Mouse (Mus musculus) myocyte (in vitro differentiated cells): Measurements from ENCODE around the gene Dusp19.

Experiments
- E2F4 ChIP-seq: IDR thresholded peaks from one replicate; pipeline ENCODE4 v1.6.1; 2011; ENCODE audit warnings: mild to moderate bottlenecking, control low read depth, moderate library complexity; ENCODE audit not compliant: insufficient read depth
- MAX ChIP-seq: IDR thresholded peaks from one replicate; pipeline ENCODE4 v1.6.1; 2011; ENCODE audit warnings: low read depth, mild to moderate bottlenecking, control low read depth
- MYOG ChIP-seq, 3 experiments: IDR thresholded peaks; one replicate each; pipeline ENCODE4 v1.6.1; 2011; ENCODE audit warnings: control low read depth in 2 of 3, low read depth in 2 of 3, mild to moderate bottlenecking in 2 of 3; ENCODE audit not compliant: insufficient read length in 2 of 3, control insufficient read depth in 1 of 3, insufficient read depth in 1 of 3
- POLR2A ChIP-seq: IDR thresholded peaks from one replicate; pipeline ENCODE4 v1.6.1; 2011; ENCODE audit warnings: low read depth, mild to moderate bottlenecking, control low read depth, moderate library complexity; ENCODE audit not compliant: insufficient read length
- POLR2AphosphoS2 ChIP-seq: IDR thresholded peaks from one replicate; pipeline ENCODE4 v1.6.1; 2011; ENCODE audit warnings: low read depth, control low read depth; ENCODE audit not compliant: insufficient read length
- REST ChIP-seq: IDR thresholded peaks from one replicate; pipeline ENCODE4 v1.6.1; 2011; ENCODE audit warnings: mild to moderate bottlenecking, control low read depth, moderate library complexity; ENCODE audit not compliant: insufficient read depth, insufficient read length
- SRF ChIP-seq: IDR thresholded peaks from one replicate; pipeline ENCODE4 v1.6.1; 2011; ENCODE audit warnings: low read depth; ENCODE audit not compliant: control insufficient read depth, insufficient read length
- TCF12 ChIP-seq: IDR thresholded peaks from one replicate; pipeline ENCODE4 v1.6.1; 2011; ENCODE audit warnings: mild to moderate bottlenecking, control low read depth; ENCODE audit not compliant: poor library complexity, insufficient read depth, severe bottlenecking
- USF1 ChIP-seq: IDR thresholded peaks from one replicate; pipeline ENCODE4 v1.6.1; 2011; ENCODE audit warnings: low read depth, mild to moderate bottlenecking, control low read depth, moderate library complexity

DNA sequence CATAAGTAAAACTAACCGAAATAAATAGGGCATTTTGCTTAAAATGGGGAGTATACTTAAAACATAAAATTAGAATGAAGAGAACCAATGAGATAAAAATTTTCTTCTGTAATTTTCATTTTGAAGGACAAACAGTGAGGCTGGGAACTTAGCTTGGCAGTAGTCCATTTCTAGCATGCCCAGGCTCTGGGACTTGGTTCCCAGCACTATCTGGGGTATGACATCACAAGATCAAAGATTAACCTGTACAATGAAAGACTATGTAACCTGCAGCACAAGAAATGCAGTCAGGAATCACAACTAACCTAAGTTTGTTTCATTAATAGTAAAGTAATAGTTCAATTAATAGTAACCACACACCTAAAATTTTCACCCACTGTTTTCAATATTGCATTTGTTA, 39.6 kb upstream of the Dusp19 start:
- TF ChIP-seq POLR2AphosphoS2: no peak
- TF ChIP-seq USF1: no peak
- TF ChIP-seq MAX: no peak
- no peak for TF ChIP-seq POLR2A
- no peak for TF ChIP-seq E2F4
- no peak for TF ChIP-seq REST
- TF ChIP-seq MYOG (IDR thresholded peaks at IDR 0.05; ENCODE audit: control insufficient read depth in 1 of 3, insufficient read depth in 1 of 3, insufficient read length in 2 of 3, low read depth in 2 of 3): no peak
- TF ChIP-seq TCF12: no peak
- no peak for TF ChIP-seq SRF
